In genomic region chr10:41821171-41821570, GRCm38 (mm10) we compare ENCODE assay signal across 17 mouse cellular contexts.
"Had no signal": no experiment of that assay in that cellular context is flagged by ENCODE, and none has a peak within 500 bp of the region (broad histone marks: within the 10 kb centered on the region; RNA-seq: fewer than 3 reads in every experiment).

No protein-coding gene starts in this region.

- H3K27me3 ChIP-seq: limb, embryonic 13.5 days; liver, embryonic 15.5 days; midbrain, embryonic 12.5 days; neural tube, embryonic 13.5 days had no signal

- DNase-seq: kidney, adult 18-20 months; kidney, adult 9 months; kidney, postnatal 14 days; kidney, postnatal 4 days; lung, adult 2 months; lung, postnatal 14 days; lung, postnatal 4 days; thymus, adult 18-20 months; thymus, postnatal 36 days had no signal

- H3K4me3 ChIP-seq: limb, embryonic 10.5 days; limb, embryonic 13.5 days; liver, embryonic 15.5 days; midbrain, embryonic 12.5 days; myocyte; neural tube, embryonic 13.5 days had no signal

- H3K9me3 ChIP-seq: limb, embryonic 10.5 days; limb, embryonic 13.5 days; liver, embryonic 15.5 days; midbrain, embryonic 12.5 days; neural tube, embryonic 13.5 days had no signal

- H3K27ac ChIP-seq: limb, embryonic 10.5 days; limb, embryonic 13.5 days; liver, embryonic 15.5 days; midbrain, embryonic 12.5 days; neural tube, embryonic 13.5 days had no signal

- H3K9ac ChIP-seq: limb, embryonic 13.5 days; liver, embryonic 15.5 days; midbrain, embryonic 12.5 days; neural tube, embryonic 13.5 days had no signal

- ATAC-seq: midbrain, embryonic 16.5 days had no signal

- H3K4me2 ChIP-seq: limb, embryonic 13.5 days; liver, embryonic 11.5 days; liver, embryonic 15.5 days; midbrain, embryonic 12.5 days; neural tube, embryonic 13.5 days had no signal

- H3K4me1 ChIP-seq: limb, embryonic 10.5 days; limb, embryonic 13.5 days; midbrain, embryonic 12.5 days; neural tube, embryonic 13.5 days had no signal

- H3K36me3 ChIP-seq: limb, embryonic 10.5 days; limb, embryonic 13.5 days; liver, embryonic 15.5 days; midbrain, embryonic 12.5 days; neural tube, embryonic 13.5 days had no signal
